Mouse (Mus musculus) adrenal gland, postnatal 14 days (tissue): Measurements from ENCODE around the gene Tob1. TPM values are rescaled to one million over a fixed set of nuclear protein-coding genes. Genes with fewer than 3 reads are reported as not detected.

ENCODE experiments used
- total RNA-seq: library from RNA; stranded (reverse); gene quantifications from 2 replicates; pipeline ENCODE4 v1.2.3, GENCODE M21; 2021

Gene Tob1
- total RNA-seq, 1 experiment from 2014 or later = 199 TPM

Other genes with a start within 250 kb of the Tob1 start
- gene Gm20390, start 243.2 kb upstream of the Tob1 start, total RNA-seq = 75.0 and 82.4 TPM in 2 replicates
- 34.8 and 39.2 TPM in 2 replicates for gene Nme1, start 242.9 kb upstream of the Tob1 start, total RNA-seq
- 120 and 121 TPM in 2 replicates for gene Spag9, start 215.4 kb upstream of the Tob1 start, total RNA-seq
- gene Wfikkn2, start 34.6 kb downstream of the Tob1 start, total RNA-seq = 0.63 and 0.68 TPM in 2 replicates
- not detected in 2 replicates for gene Gm21885, start 70.4 kb downstream of the Tob1 start, total RNA-seq
- gene Luc7l3, start 110.5 kb downstream of the Tob1 start, total RNA-seq = 74.5 and 94.6 TPM in 2 replicates
- gene Ankrd40, start 116.5 kb downstream of the Tob1 start, total RNA-seq = 131 and 136 TPM in 2 replicates
- 4.0 and 9.1 TPM in 2 replicates for gene Abcc3, start 181.5 kb downstream of the Tob1 start, total RNA-seq